Mouse (Mus musculus) WW6 (cell line): ENCODE data around the gene Gm10271.

Source experiments
- DNase-seq: peaks from one replicate; pipeline ENCODE4 v3.0.0-alpha.2; 2013; ENCODE audit warnings: low read depth, low spot score

Gene Gm10271

DNA sequence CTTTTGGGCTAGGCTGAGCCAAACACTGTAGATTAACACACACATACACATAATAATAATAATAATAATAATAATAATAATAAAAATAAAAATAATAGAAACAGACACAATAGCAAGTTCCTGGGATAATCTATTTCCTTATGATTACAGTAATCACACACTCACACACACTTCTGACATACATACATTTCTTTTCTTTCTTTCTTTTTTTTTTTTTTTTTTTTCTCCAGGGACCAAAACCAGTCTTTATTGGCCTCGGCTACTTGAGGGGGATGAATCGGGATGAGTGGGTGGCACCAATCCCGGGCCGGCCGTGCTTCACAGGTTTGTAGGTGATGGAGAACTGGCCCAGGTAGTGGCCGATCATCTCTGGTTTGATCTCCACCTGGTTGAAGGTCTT is at the start of gene Gm10271:
TSS of gene Gm10271 (minus strand) at position 101 of the 400 bp plus-strand sequence.
- DNase-seq, result no peak

DNA sequence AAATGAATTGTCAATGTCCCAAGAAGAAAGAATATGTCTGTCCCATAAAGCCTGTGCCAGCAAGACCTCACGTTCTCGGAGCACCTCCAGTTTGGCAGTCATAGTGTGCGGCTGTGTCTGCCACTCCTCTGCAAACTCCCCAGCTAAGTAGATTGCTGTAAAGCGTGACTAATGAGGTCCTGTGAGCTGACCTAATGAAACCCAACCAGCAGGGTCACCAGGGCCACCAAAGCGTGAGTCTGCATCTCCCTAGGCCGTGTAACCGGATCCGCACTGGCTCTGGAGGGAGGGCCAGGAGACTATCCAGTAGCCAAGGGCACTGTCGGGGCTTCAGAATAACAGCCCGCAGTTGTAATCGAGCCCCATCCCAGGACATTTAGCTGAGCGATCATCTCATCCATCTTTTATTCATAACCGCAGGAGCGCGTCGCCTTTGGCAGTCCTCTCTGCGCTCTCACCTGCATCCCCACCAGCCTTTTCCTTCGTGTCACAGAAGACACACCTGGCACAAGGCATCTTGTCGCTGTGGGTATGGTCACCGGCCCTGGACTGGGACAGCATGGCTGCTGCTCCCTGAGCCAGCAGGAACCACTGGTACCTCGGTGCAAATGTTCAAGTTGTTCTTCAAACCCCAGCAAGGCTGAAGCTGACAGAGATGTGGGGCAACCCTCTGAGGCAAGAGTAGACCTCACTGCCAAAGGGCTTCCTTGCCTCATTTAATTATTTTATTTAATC is 48.8 kb upstream of the Gm10271 start:
- DNase-seq, result no peak

DNA sequence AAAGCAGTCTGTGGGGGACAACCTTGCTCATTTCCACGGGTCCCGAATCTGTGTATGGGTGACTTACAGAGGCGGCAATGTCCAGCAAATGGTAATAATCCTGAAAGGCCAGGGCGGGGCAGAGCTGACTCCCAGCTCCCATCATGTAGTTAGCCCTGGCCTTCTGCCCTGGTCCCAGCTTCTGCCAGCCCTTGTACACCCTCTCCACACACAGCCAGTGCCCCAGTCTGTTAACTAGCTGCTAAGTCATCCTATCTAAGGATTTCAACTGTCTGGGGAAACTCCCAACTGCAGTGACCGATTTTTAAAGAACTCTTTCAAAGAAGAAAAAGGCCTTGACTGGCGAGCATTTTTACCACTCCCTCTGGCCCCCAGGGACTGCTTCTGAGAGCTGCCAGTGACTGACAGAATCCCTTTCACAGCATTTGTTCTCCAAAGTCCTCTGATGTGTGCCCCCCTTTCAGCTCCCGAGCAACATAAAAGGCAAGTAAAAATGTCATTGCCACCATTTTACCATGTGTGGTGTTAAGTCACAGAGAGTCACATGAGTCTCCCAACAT is 46.0 kb upstream of the Gm10271 start:
- no peak for DNase-seq

DNA sequence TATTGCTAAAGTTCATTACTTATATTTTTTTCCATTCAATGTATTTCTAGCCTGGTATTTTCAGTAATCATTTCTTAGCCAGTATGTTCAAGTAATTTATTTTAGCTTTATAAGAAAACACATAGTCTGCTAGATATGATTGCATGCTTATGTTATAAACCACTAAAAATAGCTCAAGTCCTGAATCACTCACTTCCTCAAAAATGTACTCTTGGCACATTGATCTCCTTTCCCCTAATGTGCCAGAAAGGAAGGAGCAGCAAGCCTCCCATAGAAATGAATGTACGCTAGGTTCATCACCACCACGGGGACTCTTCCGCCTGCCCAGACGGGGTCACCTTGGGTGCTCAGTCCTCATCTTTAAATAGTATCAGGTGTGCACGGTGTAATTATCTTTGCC is 42.2 kb upstream of the Gm10271 start:
- DNase-seq, result no peak

DNA sequence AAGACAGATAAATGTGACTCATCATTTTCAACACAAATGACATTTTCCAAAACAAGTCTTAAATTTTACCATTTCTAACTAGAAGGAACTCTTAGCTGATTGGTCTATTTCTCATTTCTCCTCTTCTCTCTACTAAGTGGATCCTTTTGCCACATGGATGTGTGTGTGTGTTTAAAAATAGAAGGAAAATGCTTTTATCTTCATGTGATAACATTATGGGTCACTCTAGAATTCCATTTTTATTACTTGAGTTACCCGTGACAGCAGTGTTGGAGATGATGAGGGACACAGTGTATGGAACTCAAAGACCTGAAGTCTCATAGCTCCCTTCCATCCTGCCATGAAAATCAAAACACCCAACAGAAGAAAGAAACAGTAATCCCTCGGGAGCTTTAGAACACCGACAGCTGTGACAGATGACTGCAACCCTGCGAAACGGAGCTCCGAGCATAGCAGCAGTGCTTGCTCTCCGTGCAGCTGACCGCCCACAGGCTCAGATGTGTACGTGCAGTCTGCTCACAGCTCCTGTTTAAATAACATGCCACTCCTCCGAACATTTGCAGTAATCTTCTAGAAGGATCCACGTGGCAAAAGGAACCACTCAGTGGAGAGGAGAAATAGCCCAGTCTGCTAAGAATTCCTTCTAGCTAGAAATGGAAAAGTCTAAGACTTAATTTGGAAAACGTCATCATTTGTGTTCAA is 41.4 kb upstream of the Gm10271 start:
- DNase-seq, result no peak

DNA sequence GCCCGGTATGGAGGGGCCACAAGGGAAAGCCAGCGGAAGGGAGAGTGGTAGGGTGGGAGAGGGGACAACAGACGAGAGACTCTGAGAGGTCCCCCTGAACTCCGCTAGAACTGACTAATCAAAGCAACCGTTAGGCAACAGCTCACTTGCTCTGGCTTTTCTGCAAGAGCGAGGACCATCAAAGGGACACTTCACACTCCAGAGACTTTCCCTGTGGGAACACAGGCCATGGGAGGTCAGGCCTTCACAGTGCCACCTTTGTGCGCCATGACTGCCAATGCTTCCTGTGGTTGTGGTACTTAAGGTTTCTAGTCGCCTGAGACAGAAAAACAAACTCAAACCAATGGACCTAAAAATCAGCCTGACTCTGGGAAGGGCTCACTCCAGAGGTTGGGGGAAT is 38.6 kb upstream of the Gm10271 start:
- no peak for DNase-seq

DNA sequence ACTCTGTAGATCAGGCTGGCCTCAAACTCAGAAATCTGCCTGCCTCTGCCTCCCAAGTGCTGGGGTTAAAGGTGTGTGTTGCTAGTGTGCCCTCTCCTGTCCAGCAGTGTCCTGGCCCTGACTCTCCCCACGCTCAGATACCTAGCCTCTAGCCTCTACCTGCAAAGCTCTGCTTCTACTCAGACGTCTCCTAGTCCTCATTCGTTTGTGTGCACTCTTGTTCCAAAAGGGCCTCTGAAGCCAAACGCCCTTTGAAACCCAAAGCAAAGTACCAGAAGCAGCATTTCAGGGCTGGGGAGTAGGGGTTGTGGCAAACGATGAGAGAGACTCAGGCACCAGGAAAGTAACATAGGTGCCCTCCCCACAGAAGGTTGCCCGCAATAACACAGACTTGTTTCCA is 37.3 kb upstream of the Gm10271 start:
- DNase-seq, result no peak

DNA sequence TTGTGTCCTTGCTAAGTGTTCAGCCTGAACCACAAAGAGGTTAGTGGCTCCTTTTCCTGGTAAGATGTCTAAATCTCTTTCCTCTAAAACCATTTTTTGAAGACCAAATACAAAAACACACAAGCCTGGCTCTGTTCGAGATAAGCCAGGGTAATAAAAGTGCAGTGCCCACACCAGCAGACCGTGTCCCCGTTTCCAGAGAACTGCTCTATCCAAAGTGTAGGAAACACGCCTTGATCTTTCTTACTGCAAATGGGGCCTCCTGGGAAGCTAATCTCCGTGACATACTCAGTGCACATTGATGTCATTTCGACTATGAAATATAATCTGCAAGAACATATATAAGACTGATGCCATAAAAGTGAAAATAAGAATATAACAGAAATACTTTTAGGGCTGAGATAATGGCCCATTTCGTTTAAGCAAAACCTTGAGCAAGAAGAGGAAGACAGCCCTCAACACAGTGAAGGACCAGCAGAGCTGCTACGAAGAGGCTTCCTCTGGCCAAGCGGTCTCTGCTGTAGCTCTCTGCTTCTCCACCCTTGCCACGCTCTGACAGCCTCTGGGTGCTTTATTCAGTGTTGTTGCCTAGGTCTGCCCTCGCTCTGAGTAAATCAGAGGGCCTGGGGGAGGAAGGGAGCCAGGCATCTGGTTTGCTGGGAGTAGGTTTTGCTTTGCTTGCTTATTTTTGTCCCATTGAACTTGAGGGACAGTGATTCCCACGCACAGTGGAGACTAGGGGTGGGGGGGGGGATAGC is 33.5 kb upstream of the Gm10271 start:
- DNase-seq, result no peak

DNA sequence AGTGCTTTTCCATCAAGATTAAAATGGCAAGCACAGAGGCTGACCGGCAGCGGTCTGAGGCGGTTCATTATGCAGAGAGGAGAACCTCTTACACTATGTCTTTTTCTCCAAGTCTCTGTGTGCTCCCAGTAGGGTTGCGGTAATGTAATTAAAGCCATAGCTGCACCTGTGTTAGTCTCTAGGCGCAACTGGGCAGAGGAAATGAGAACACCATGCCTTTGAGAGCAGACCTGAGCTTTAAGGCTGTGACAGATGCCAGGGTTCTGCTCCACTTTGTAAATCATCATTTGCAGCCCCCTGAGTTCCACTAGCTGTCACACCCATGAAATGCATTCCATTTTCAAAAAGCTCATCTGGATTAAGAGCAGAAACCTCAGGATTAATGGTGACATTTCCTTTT is 32.3 kb upstream of the Gm10271 start:
- no peak for DNase-seq

DNA sequence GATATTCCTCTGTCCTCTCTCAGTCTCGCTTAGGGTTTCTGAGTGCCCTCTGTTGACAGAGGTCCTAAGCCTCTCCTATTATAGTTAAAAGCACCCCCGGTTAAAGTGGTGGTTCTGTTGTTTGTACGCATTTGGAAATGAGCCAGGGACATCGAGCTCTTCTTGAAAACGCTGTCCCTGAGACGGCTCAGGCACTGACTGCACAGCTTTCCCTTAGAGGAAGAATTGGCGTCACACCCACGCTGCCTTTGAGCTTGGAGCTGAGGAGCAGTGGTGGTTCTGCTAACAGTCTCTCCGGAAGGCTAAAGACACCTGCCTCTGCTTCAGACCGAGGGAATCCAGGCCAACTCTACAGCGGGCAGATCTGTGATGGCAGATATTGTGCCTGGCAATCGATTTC is 28.6 kb upstream of the Gm10271 start:
- no peak for DNase-seq

DNA sequence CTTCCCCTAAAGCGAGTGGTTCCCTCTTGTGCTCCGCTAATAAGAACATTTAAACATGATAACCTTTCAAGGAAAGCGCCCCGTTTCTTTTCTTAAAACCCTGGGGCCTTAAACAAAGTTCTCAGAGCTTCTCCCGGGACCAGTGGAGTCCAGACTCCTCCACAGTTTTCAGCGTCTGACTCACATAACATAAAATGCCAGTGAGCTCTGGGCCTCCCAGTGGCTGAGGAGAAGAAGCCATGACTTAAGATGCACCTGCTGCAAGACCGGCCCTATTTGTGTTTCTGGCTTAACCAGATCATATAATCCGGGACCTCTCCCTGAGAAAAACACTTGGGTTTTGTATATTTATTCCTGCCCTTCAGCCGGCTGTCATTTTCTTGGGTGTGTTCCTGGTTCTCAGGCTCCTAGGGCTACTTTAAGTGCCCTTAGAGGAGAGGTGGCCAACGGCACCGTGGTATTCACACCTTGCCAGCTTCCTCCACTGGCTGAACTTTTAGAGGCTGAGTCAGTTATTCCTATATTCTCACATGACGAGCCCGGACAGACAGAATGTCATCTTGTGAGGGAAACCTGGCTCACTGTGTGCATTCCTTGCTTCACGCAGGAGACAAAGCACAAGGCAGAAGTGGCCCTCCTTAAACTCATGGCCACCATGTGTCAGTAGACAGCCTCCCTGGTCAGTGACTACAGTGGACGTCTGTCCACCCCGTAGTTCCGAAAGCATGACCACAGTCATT is 26.5 kb upstream of the Gm10271 start:
- DNase-seq, result no peak

DNA sequence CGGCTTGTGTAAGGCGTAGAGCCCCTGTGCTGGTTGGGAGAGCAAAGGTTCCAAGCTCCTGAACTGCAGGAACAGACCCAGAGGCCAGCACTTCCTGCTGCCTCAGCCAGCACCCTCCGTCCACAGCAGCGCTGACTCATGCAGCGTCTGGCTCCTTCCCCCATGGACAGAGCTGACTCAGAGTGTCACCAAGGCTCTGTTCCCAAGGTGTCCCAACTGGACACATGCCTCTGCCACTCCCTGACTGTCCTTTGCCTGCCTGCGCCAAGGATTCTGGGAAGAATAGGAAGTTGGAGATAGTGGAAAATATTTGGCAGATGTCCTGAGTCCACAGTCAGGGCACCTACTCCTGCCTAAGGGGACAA is 23.8 kb upstream of the Gm10271 start:
- no peak for DNase-seq

DNA sequence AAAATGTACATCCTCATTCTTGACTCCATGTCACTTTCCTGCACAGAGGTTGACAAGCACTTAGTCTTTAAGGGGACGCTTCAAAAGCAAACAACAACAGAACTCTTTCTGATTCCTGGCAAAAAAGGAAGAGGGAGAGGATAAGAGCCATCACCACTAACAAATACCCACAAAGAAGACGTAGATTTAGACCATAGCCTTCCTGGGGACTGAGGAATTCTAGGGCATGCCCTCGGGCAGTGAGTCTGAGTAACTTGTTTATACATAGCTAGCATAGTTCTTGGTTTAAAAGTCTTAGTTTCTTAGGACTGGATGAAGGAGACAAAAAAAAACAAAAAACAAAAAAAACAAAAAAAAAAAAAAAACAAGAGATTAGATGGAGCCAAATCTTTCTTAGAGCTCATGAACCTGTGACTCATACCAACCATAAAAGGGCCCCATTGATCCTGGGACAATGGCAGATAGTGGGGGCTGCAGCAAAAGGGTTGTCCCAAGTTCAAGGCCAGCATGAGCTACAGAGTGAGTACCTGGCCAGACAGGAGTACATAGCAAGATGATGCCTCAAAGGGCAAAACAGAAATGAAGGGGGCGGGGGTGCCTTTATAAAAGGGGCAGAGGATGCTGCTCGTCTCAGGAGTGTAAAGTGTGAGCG is 23.3 kb upstream of the Gm10271 start:
- DNase-seq, result no peak

DNA sequence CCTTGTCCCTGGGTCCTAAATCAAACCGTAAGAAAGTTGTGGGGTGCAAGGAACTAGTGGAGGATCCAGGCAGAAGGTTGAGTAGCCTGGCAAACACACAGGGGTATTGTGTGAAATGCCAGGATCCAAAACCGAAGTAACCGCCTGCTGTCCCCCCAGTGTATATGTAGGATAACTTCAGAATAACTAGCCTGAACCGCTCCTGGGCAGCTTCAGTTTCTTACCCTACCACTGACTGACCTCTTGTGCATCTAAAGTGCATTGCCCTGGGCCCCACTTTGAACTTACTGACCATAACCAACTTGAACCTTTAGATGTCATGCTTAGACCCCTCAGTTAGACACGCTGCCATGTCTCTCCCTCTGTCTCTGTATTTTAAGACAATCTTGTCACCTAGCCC is 22.8 kb upstream of the Gm10271 start:
- DNase-seq, result no peak

DNA sequence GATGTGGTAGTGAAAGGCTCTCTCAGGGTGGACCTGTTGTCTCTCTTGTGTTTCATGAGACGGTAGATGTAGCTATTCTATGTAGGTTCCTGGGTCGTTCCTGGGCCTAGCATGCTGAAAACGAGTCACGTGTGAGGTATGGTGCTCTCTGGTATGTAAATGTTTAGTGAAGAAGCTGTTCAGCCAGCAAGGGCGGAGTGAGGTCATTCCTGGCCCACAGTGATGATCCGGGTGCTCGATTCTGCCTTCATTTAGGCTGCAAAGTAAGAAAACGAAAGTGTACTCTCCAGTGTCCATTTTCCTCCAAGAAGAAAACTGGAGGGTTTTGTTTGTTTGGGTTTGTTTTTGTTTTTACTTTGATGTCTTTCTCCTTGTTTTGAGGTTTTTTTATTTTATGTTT is 21.6 kb upstream of the Gm10271 start:
- no peak for DNase-seq

DNA sequence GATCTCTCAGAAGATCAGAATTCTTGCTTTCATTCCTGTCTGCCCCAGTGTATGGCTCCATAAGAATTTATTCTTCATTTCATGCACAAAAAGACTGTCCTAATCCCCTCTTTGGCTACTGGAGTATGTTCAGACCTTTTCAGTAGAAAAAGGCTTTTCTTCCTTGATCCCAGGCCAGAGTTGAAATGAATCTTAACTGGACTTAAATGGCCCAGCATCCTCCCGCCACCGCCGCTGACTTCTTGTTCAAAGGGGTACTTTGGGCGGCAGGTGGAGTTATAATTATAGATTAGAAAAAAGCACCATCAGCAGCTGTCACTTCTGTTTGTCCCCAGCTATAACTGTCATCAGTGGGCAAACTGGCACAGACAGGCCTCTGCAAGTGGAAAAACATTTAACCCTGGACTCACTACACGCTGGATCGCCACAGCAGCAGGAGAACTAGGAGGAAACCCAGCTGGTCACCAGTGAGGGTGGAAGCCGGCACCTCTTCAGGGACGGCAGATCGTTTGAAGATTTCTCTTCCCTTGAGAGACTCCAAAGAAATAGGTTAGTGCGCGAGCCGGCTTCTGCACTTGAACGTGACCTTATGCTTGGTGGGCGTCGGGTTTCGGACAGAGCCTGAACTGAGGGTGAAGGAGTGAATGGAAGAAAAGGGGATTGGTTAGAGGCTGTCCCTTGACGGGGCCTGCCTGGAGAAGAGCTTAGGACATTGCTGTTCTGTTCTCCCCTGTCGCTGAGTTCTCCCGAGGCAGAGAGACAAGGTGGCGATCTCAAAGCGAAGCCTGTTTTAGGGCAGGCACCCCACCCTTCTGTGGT is 14.1 kb upstream of the Gm10271 start, which contains the start of gene Best3:
TSS of gene Best3 (plus strand) at position 51 of the 819 bp plus-strand sequence.
- no peak for DNase-seq

DNA sequence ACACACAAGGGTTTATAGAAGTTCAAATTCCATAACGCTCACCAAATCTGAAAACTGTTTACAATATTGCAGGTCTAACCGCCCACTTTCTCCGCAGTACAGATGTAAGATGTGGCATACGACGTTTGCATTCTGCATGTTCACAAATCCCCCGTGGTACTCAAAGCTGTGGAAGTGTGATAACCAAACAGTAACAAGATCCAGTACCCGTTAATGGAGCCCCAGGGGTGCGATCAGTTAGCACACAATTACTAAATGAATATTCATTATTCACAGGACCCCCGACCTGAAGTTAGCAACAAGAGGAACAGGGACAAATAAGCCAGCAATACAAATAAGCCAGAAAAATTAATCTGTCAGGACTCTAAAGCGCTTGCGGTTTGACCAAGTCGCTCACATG is 12.4 kb upstream of the Gm10271 start:
- no peak for DNase-seq

DNA sequence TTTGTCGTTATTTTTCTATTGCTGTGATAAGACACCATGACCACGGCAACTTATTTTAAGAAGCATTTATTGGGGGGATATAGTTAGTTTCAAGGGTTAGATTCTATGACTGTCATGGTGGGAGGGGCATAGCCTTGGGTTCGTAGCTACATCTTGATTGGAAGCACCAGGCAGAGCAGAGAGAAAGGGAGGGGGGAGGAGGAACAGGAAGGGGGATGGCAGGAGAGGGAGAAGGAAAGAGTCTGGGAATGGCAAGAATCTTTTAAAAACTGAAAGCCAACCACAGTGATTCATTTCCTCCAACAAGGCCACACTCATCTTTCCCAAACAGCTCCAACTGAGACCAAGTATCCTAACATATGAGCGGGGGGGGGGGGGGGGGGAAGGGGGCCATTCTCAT is 10.1 kb upstream of the Gm10271 start:
- DNase-seq, result no peak

DNA sequence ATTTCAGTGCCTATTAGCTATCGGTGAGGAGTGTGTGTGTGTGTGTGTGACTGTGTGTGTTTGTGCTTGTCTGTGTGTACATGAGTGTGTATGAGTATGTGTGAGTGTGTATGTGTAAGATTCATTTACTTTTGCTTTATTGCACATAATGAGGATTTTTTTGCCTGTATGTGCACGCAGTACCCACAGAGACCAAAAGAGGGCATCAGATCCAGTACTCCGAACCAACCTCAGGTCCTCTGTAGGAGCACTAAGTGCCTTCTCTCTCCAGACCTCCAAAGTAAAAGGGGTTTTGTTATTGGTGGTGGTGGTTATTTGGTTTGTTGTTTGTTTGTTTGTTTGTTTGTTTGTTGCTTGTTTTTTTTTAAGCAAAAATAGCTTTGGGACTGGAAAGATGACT is 8.5 kb upstream of the Gm10271 start:
- DNase-seq, result no peak

DNA sequence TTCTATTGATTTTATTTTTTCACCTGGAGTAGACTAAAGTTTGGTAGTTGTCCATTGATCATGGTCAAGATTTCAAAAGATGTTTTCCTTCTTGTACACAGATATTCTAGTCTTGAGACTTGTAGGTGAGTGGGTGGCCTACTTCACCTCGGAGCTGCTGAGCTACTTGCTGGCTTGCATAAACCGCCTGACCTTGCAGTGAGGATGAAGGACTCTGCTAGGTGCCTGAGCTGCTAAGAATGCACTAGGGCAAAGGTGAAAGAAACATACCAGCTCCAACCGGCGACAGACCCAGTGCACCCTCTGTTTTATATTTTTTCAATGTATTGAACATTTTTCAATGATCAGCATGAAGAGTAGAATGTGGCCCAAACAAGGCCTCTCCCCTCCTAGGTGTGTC is 7.9 kb upstream of the Gm10271 start:
- DNase-seq, result no peak
